Mouse (Mus musculus) gastrocnemius, postnatal 36 days (tissue): ENCODE results near the gene Thrsp. TPM values are rescaled to one million over a fixed set of nuclear protein-coding genes. Genes with fewer than 3 reads are reported as not detected.

Source experiments
- DNase-seq, 2 experiments: peaks; one replicate each; pipeline ENCODE4 v3.0.0; 2022
- intact Hi-C: fragments of 180-260 bp; cut with DNase I; formaldehyde crosslinking; loops from one replicate; pipeline ENCODE4 v1.15.1; 2025
- total RNA-seq, 2 experiments: library from RNA; stranded (reverse); gene quantifications; 2 replicates each; pipeline ENCODE4 v1.2.3; 2021

Thrsp gene
- total RNA-seq, 2 experiments from 2014 or later, result 15.4 to 23.9 TPM

DNA sequence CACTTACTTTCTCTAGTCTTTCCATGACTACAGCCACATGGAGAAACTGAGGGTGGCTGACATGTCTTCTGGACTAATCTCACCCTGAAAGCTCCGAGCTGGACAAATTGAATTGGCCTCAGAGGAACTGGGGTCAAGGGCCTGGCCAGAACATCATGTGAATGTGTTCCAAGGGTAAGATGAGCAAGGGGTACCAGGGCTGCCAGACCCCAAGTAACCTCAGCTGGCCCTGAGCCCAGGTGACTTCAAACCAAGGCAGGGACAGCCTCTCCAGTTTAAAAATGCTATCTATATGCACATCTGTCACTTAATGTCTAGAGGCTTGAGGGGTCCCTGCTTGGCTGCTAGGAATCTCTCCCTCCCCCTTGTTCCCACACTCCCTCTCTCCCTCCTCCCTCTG, 2.9 kb upstream of the Thrsp start:
- no peak for DNase-seq
- intact Hi-C loops, result loop anchor here (10.0 kb wide), 1 partner anchor 124 kb away; no protein-coding TSS in a partner anchor

DNA sequence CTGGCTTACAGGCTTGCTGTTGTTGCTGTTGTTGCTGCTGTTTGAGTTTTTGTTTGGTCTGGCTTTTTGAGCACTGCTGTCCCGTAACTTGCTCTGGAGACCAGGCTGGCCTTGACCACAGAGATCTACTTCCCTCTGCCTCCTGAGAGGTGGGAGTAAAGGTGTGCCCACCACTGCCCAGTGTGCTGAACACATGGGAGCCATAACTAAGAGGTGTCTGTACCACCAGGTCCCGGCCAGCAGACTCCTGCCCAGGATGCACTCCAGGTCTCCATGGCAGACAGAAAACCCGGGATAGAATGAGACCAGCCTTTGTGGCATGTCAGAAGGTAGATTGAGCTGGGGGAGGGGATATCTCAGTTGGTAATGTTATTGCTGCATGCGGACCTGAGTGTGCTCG, 1.6 kb upstream of the Thrsp start:
- no peak for DNase-seq
- intact Hi-C loops, result no loop called here

DNA sequence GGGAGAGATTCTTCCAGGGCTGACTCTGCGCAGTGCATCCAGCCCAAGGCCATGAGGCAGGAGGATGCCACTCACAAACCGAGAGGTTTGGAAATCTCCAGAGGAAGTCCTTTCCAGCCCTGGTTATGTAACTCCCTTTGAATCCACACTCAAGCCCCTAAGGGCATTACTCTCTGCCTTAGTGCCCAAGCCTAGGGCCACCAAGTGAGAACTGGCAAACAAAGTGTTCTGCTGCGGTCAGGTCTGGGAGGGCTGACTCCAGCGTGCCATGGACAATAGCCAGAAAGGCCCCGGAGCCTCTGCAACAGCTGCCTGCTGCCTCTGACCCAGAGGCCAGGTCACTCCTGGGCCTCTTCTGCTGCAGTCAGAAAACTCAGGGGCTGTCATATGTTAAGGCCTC, 1.2 kb upstream of the Thrsp start:
- intact Hi-C loops, result no loop called here
- DNase-seq, result peak; percentile 31 to 38

DNA sequence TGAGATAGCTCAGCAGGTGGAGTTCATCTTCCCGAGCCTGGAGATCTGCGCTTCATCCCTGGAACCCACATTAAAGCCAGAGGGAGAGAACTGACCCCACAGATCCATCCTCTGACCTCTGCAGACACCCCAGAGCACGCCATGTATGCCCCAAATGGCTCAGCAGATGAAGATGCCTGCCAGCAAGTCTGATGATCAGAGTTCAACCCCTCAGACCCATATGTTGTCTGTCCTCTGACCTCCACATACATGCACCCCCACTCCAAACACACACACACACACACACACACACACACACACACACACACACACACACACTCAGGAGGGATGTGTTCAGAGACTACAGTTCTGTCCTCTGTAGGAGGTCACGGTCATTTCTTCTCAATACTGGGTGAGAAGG, 1.1 kb downstream of the Thrsp start:
- intact Hi-C loops, result no loop called here

DNA sequence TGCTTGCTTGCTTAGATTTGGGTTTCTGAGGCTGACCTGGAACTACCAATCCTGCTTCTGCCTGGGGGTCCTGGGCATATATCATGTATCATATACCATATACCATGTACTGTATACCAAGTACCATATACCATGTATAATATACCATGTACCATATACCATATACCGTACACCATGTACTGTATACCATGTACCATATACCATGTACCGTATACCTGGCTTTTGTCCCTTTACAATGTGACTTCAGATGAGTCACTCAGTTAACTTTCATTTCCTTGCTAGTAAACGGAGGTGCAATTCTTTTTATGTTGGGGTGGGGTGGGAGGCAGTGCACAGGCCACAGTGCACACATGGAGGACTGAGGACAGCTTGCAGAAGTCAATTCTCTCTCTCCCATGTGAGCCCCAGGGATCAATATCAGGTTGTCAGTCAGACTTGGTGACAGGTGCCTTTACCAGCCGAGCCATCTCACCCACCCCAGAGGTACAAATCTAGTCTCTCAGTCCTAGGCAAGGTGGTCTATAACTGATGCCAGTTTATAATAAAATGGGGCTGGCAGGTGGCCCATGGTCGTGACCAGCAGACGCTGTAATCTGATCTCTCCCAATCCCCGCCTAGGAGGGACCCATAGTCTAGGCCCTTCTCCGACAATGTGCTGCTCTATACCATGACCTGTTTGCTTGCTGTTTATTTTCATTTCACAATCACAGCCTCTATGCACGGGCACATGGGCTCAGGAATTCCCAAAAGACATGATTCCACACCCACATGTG, 2.4 kb downstream of the Thrsp start:
- intact Hi-C loops, result no loop called here
- DNase-seq, result no peak

More for the DNA sequence above, 1.1 kb downstream of the Thrsp start:
- DNase-seq, result no peak

DNA sequence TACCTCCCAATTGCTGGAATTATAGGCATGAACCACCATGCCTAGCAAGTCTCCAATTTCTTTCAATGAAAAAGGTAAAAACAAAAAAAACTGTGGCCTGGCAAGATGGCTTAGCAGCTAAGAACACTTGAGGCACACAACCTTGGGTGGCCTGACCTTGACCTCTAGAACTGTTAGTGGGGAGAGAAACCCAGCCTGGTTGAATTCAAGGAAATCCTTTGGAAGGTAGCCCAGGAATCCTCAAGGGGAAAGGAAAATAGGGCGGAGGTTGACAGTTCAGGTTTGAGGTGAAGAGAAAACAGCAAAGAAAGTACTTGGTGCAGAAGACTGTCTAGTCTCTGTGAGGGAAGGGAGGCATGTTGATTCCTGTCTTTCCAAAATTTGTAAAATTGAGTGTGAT, 3.1 kb downstream of the Thrsp start:
- intact Hi-C loops, result no loop called here
- no peak for DNase-seq

DNA sequence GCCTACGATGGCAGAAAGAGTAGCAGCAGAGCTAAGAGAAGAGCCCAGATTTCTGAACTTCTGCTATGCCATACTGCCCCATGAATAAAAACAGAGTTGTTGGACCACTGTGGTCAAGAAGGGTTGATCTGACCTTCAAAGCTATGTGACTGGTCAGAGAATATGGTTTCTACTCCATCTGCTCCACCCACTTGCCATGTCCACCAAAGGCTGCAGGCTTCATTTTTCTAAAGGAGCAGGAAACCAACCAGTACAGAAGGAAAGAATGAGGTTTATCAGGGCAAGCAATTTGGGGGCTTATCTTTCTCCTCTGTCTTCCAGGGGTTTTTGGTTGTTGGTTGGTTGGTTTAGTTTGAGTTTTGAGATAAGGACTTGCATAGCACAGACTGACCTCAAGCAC, 3.5 kb downstream of the Thrsp start:
- DNase-seq, result no peak
- intact Hi-C loops, result no loop called here

DNA sequence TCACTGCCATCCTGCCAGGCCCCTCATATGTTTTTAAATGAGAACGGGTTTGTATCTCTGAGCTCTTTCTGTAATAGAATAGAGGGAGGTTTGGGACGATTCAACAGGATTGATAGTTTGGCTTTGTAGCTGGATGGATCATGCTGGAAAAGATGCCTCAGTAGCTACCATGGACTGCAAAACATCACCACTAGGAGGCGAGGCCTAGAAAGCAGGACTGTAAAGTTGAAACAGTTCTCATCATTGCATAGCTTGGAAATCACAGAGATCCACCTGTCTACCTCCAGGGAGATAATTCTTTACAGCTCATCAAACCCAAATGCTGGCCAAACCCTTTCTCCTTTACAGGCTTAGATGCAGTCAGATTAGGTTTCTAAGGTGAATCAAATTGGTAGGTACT, 6.0 kb downstream of the Thrsp start:
- no peak for DNase-seq
- intact Hi-C loops, result no loop called here

DNA sequence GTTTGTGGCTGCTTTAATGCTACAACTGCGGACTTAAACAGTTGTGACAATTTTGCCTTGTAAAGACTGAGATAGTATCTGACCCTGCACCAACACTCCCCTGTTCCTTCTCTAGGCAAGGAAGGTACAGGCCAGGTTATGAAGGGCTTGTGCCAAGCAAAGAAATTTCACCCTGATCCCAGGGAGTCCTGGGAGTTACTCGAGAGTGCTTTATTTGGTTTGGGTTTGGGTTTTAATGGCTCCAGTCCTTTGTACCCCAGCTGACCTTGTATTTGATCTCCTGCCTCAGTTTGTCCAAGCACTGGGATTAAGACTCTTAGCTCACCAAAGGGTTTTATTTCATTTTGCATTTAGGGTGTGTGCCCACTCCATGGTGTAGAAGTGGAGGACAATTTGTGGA, 6.4 kb downstream of the Thrsp start:
- DNase-seq, result no peak
- intact Hi-C loops, result no loop called here

DNA sequence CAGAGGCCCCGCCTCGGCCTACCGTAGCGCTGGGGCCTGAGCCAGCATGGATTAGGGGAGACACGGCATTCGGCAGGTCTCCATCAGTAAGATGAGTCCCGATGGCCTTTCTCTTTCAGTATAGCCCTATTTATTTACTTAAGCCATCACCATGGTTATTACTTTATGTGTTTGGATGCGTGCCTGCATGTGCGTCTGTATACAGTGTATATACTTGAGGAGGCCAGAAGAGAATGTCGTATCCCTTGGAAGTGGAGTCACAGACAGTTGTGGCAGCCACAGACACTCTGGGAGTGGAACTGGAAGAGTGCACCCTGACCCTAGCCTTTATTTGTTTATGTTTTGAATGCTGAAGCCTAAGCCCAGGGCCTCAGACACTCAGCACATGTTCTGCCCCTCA, 10.4 kb downstream of the Thrsp start:
- intact Hi-C loops, result no loop called here
- DNase-seq, result no peak

DNA sequence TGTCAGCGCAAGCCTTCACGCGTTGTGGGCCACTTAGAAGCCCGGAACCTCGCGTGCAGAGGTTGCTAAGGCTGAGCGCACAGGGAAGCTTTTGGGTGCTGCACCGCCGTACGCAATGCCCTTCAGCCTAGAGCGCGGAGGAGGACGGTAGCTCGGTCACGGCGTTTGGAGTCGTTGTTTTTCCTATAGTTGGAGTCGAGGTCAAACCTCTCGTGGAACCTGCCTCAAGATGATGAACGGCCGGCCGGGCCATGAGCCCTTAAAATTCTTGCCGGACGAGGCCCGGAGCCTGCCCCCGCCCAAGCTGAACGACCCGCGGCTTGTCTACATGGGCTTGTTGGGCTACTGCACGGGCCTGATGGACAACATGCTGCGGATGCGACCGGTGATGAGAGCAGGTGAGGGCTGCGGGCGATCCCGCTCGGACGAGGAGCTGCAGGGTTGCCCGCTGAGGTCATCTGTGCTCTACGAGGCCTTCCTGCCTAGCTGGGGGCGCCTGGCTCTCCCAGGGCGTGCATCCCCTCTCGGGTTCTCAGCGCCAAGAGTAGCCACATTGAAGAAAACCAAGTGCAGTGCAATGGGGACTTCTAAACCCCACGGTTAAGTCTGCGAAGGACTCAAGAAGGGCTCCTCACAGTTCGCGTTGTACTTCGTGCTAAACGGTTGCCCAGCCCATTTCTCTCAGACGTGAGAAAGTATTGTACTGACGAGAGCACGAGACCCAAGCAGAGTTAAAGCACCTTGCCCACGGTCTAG, 17.4 kb downstream of the Thrsp start, which contains the start of gene Ndufc2:
Ndufc2 (plus strand) TSS at position 44 of the 756 bp plus-strand sequence.
- peak; percentile 65 to 70 for DNase-seq
- intact Hi-C loops, result no loop called here

DNA sequence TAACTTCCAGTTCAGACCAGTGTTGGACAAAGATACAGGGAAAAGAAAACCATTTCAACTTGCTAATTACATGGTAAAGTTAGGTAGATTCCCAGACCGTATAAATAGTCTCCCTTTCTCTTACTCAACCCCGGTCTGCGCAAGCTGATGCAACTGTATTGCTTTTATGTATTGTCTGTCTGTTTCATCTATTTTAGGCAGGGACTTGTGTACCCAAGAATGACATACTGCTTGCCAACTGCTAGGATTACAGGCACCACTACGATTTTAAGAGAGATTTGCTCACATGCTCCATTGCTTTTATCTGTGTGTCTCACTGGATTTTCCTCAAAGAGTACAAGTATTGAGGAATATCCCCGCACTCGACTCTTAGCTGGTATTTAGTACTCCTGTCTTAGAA, 18.6 kb downstream of the Thrsp start:
- no peak for DNase-seq
- intact Hi-C loops, result no loop called here

DNA sequence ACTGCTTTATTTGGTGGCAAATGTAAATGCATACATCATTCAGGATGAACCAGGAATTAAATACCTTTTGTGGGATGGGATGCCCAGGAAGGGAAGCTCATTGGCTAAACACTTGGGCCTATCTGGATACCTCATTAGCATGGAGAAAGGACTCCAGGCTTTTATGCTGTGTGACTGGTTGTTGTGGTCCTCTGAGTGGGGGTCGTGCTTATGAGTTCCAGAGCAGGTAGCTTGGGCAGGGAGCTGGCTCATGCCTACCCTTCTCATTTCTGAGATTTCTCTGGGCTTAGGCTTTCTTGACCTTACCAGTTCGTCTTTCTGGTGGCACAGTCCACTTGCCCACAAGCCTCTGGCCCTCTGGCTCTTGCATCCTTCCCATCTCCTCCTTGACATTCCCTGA, 23.2 kb downstream of the Thrsp start:
- intact Hi-C loops, result no loop called here
- no peak for DNase-seq

DNA sequence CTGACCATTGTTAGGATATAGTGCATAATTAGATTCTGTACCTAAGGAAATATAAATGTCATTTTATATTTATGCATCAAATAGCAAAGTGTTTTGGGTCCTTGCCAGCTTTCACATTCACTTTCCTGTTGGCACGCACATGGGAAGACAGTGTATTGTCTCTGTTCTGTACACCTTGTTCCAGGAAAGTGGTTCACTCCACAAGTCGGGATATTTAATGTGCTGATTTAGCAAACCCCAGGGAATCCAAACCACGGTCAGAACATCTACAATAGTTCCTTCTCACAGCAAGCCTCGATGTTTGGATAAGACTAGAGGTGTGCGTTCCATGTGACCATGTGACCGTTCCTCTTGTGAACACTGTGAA, 25.5 kb downstream of the Thrsp start:
- intact Hi-C loops, result no loop called here

DNA sequence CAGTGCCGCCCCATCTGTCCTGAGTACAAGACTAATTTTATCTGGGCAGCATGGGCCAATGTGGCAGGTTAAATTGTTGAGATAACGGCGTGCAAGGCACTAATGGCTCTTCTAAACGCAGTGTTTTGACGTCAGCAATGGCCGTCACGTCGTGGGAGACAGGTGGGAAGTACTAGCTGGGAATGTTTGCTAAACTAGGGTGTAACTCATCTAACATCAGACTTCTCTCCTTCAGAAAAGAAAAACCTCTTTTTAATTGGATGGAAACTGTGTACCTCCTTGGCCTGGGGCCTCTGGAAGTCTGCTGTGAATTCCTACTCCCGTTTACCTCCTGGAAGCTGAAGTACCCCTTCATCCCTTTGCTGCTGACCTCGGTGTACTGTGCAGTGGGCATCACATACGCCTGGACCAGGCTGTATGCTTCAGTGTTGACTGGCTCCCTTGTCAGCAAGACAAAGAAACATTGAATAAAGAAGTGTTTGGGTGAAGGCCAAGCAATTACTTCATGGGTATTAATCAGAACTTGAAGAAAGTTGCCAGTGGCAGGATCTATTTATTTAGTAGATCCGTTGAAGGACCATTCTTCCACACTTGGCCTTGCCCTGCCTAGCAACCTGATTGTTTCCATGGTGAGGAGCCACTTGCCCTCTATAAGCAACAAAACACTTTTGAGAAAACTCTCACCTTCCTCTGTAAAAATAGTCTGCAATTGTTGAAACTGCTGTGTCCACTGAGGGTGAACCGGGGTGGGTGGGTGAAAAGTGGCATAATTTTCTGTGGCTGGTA, 26.0 kb downstream of the Thrsp start:
- no peak for DNase-seq
- intact Hi-C loops, result no loop called here

More for the DNA sequence above, 25.5 kb downstream of the Thrsp start:
- DNase-seq, result no peak

DNA sequence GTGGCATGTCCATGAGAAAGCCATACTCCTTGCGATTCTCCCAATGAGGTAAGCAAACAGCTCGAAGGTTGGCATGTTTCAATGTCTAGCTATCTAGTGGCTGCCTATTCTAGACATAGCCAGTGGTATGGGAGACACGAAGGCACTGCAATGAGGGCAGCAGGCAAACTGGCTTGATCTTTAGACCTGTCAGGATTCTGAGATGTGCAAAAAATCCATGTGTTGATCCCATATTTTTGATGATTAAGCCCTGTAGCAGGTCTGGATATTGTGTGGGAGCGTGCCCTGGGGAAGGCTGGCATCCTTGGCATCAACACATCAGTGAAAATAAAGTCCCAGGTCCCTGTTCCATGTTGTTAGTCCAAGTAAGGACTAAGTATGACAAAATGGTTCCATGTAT, 29.0 kb downstream of the Thrsp start:
- intact Hi-C loops, result no loop called here
- DNase-seq, result no peak

DNA sequence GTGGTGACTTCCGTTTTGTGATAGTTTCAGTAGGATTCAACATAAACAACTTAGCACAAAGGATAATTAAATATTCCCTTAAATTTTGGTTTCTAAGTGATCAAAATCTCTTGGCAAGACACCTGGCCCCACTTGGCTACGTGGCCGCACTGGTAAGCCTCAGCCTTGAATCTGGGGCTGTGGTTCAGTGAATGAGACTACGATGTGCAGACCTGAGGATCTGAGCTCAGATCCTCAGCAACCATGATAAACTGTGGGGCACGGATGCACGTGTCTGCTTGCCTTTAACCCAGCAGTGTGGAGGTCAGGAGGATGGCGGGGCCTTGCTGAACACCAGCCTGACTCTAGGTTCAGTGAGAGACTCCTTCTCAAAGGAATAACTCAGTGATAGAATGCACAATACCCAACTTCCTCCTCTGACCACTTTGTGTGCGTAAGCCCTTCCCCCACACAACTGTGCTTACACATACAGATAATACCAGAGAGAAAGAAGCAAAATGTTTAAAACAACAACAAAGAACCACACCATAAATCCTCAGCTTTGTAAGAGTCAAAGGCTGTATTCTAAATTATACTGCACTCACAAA, 29.9 kb downstream of the Thrsp start:
- no peak for DNase-seq
- intact Hi-C loops, result no loop called here

DNA sequence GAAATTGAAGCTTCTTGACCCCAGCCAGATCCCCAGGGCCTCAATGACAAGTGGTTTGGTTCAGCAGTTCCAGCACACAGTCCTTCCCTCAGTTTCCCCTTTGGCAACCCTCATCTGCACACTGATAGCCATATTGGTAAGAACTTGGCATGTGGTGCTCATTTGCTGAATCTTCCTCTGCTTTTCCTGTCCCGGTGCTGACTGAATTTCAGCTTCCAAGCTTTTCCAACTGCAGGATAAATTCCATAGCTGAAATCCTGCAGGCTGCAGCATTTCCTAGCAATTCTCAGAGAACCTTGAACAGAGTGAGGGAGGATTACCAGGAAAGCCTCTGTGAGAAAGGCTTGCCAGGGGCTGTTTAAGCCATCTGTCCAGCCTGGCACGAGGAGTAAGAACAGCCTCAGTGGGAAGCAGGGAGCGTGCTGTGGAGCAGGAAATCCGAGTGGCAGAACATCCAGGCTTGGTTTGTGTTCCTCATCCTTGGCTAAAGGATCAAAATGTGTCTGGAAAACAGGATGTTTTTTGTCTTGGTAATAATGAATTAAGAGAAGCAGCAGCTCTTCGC, 30.6 kb downstream of the Thrsp start:
- intact Hi-C loops, result no loop called here
- DNase-seq, result peak; percentile 30 to 47

DNA sequence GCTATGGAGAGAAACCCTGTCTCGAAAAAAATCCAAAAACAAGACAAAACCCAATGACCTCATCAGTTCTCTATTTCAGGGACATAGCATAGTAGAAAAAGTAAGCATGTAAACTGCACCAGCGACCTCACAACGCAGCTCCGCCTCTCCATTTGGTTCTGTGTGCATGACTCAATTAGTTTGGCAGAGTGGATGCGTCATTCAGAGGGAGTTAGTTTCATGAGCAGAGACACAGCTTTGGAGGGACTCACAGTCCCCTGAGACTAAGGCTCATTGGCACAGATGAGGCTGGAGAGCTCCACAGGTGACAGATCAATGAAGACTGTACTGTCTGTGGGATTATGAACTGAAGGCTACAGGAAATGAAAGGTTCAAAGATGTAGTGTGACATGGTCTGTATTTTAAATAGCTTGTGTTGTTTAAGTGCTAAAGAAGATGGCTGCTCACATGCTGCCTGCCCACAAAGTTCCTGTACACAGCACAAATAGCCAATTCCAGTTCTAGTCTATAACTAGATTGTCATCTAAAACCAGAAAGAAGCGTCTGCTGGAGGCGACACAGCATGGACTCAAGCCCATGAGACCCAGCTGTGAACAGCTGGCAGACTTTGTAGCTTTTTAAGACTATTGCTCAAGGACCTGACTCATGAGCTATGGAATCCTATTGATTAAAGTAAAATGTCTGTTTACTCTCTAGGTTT, 31.3 kb downstream of the Thrsp start:
- no peak for DNase-seq
- intact Hi-C loops, result no loop called here
